Mouse (Mus musculus): ENCODE measurements around the gene Setdb1. TPM values are rescaled to one million over a fixed set of nuclear protein-coding genes. Genes with fewer than 3 reads are reported as not detected.

Setdb1 gene
- 10 to 100 TPM; 39.7 to 40.6 TPM for total RNA-seq (2023)

DNA sequence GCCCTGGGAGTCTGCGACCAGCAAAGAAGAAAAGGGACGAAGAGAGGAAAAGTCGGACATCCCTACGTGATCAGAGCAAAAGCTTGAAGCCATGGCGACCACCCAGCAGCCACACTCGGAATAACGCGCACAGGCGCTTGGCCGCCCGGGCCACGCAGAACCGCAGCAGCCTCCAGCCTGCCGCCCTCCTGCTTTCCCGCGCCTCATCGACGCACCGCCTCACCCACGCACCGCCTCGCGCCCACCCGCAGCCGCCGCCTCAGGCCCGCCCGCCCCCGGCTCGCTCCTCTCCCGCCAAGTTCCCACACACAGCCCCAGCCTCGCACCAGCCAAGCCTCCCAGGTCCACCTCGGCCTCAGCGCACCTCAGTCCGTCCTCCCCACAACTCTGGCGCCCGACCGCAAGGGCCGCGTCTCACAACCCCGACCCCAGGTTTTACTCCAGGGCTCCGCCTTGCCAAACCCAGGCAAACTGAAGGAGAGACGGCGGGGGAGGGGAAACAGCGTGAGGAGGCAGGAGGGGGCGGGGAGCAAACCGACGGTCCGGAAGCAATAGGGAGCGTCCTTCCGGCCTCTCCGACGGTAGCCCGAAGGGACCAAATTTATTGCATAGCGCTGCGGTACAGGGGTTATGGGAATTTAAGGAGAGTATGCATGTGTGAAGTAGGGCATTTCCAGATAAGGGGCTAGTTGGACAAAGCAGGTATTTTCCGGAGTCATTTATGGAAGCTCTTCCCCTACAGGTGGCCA is at the start of gene Setdb1:
TSS of gene Setdb1 (minus strand) at position 502 of the 749 bp plus-strand sequence.

DNA sequence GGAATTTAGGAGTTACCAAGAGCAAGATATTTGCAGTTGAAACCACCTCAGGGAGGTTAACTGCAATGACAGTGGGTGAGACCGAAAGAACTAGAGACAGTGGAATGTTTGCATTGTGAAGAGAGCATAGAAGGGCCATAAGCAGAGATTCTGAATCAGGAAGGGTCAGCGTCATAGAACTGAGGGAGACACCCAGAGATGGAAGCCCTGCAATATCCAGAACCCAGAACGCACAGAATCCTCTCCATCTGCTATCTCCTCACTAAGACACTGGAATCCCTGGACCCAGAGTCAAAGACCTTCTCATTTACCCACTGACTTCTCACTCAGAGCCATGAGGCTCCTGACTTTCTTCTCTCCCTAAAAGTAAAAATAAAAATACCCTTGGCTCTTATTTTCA is 45.7 kb upstream of the Setdb1 start, which contains the start of gene 4930558C23Rik:
TSS of gene 4930558C23Rik (minus strand) at position 101 of the 400 bp plus-strand sequence.

DNA sequence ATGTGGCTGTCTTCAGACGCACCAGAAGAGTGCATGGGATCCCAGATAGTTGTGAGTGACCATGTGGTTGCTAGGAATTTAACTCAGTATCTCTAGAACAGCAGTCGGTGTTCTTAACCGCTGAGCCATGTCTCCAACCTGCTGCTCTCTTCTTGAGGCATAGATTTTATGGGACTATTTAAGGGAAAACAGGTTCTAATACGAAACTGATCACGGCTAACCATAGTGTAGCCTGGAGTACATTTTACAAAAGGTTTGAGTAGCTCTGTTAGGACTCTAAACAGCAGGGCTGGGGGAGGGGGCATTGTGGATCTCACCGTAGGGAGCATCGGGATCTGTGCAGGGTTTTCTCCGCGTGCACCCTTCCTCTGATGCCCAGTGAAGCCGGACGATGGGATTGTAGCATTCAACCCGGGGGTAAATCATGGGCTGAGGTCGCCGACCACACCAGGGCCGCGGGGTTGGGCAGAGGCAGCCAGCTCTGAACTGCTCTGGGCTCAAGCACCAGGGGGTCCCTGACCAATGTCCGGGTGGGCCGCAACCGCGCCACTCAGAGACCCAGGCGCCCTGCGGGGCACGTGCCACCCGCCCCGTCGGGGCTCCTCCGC is 42.4 kb downstream of the Setdb1 start, which contains the start of gene Cers2:
TSS of gene Cers2 (plus strand) at position 306 of the 608 bp plus-strand sequence.

DNA sequence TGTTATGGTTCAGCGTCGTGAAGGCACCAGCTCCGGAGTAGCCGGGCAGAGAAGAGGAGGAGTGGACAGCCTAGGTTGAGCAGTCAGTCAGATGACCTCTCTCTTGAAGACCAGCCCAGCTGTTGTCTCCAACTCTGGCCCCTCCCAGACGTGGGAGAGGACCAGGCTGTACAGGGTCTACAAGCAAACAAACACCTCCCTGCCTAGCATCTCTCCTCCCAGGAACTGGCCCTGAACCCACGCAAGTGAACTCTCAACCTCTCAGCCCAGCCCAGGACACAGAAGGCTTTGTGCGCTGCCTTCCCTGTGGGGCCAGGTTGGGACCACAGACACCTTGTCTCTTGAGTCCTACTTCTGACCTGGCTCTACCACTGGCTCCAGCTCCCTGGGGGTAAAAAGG is 49.9 kb downstream of the Setdb1 start, which contains the start of gene Anxa9:
TSS of gene Anxa9 (minus strand) at position 77 of the 400 bp plus-strand sequence.

DNA sequence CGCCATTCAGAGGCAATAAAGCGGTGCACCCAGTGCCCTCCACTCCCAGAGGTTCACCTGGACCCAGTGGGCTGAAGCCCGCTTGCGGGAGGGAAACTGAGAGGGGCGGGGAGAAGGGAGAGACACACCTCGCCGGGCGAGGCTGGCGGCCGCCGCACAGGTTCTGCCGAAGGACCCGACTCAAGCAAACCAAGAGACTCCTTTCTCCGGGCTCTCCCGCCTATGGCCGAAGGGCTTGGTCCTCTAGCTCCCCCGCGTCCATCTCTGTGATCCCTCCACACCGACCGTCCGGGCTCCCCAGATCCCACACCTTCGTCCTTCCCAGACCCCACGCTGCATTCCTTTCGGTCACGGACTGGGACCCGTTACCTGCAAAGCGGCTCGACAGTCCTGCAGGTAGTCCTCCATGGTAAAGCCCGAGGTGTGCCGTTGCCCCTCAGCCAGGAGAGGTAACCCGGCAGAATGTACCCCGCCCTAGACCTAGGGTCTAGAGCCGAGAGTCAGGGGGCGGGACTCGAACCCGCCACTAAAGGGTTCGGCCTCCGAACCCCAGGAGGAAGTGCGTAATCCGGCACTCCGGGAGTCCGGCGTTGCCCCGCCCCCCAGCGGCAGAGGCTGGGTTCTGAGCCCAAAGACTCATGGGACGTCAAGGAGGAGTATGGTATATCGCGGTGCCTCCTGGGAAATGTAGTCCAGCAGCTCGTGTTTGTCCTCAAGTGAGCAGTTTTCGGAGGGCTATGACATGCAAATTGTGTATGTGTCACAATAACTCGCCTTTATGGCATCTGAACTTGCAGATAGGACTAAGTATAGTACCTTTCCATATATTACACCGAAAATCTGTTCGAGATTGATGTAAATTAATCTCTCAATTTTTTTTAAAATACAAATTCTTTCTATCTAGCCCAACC is 75.5 kb downstream of the Setdb1 start, which contains the start of the genes Mindy1 and Prune1:
TSS of gene Mindy1 (plus strand) at position 130 of the 911 bp plus-strand sequence.
TSS of gene Prune1 (minus strand) at position 861 of the 911 bp plus-strand sequence.

Other genes starting within 250 kb of the Setdb1 start
- 10 to 100 TPM; 52.0 to 60.6 TPM for gene Vps72, start 246.2 kb downstream of the Setdb1 start, total RNA-seq (2023)
- 1 to 10 TPM; 1.8 to 2.5 TPM for gene Tmod4, start 232.7 kb downstream of the Setdb1 start, total RNA-seq (2023)
- 10 to 100 TPM; 73.5 to 75.0 TPM for gene Scnm1, start 223.2 kb downstream of the Setdb1 start, total RNA-seq (2023)
- 1 to 10 TPM; 4.9 to 6.6 TPM for gene Lysmd1, start 223.1 kb downstream of the Setdb1 start, total RNA-seq (2023)
- gene Tnfaip8l2, start 214.8 kb downstream of the Setdb1 start, total RNA-seq (2023), result 10 to 100 TPM; 72.2 to 80.0 TPM
- 1 to 10 TPM; 3.1 to 5.3 TPM for gene Sema6c, start 196.7 kb downstream of the Setdb1 start, total RNA-seq (2023)
- gene Gabpb2, start 139.3 kb downstream of the Setdb1 start, total RNA-seq (2023), result 10 to 100 TPM; 73.2 to 77.2 TPM
- 100 to 1,000 TPM; 269 to 294 TPM for gene Cdc42se1, start 128.5 kb downstream of the Setdb1 start, total RNA-seq (2023)
- gene Mllt11, start 125.0 kb downstream of the Setdb1 start, total RNA-seq (2023), result 1 to 10 TPM; 9.8 TPM
- gene Gm128, start 115.6 kb downstream of the Setdb1 start, total RNA-seq (2023), result not detected
- 1 to 10 TPM in 1 of 2 experiments, not detected in 1; 1.0 TPM for gene Bnipl, start 106.0 kb downstream of the Setdb1 start, total RNA-seq (2023)
- 10 to 100 TPM; 14.8 to 17.9 TPM for gene Mindy1, start 75.9 kb downstream of the Setdb1 start, total RNA-seq (2023)
- 1 to 10 TPM; 8.6 to 9.1 TPM for gene Prune1, start 75.1 kb downstream of the Setdb1 start, total RNA-seq (2023)
- gene Anxa9, start 50.0 kb downstream of the Setdb1 start, total RNA-seq (2023), result under 1 TPM; 0.38 to 0.71 TPM
- gene Cers2, start 42.4 kb downstream of the Setdb1 start, total RNA-seq (2023), result 100 to 1,000 TPM; 116 to 124 TPM
- gene 4930558C23Rik, start 45.6 kb upstream of the Setdb1 start, total RNA-seq (2023), result not detected
- 10 to 100 TPM; 65.3 to 77.8 TPM for gene Arnt, start 77.2 kb upstream of the Setdb1 start, total RNA-seq (2023)
- gene Ctsk, start 142.1 kb upstream of the Setdb1 start, total RNA-seq (2023), result 1 to 10 TPM; 3.0 TPM
- gene Ctss, start 169.6 kb upstream of the Setdb1 start, total RNA-seq (2023), result 10 to 100 TPM; 90.7 to 96.5 TPM
- not detected for gene Hormad1, start 202.5 kb upstream of the Setdb1 start, total RNA-seq (2023)
- gene Golph3l, start 231.7 kb upstream of the Setdb1 start, total RNA-seq (2023), result 10 to 100 TPM; 27.9 to 28.1 TPM

All from T-cell, adult 66 days (primary cell).